Mouse (Mus musculus) kidney, postnatal 14 days (tissue): Measurements from ENCODE around the gene Ang2.

Source experiments
- DNase-seq: peaks from one replicate; pipeline ENCODE4 v3.0.0; 2022; ENCODE audit warnings: mixed read lengths

Ang2 gene

GRCm38 (mm10) chr14:51150206-51150831, 48.6 kb downstream of the Ang2 start:
- DNase-seq = no peak

- no peak for DNase-seq
Measured at GRCm38 (mm10) chr14:51149164-51149563, 49.8 kb downstream of the Ang2 start.

GRCm38 (mm10) chr14:51148006-51148405, 50.9 kb downstream of the Ang2 start:
- no peak for DNase-seq

- no peak for DNase-seq
Measured at GRCm38 (mm10) chr14:51146685-51147084, 52.3 kb downstream of the Ang2 start, which contains the start of gene Rnase1. Gene Rnase1 (minus strand): TSS chr14:51146785.

GRCm38 (mm10) chr14:51145521-51145920, 53.4 kb downstream of the Ang2 start:
- no peak for DNase-seq
